Mouse (Mus musculus): ENCODE measurements around the gene Optn. TPM values are rescaled to one million over a fixed set of nuclear protein-coding genes. Genes with fewer than 3 reads are reported as not detected.

The Optn gene
- polyA plus RNA-seq, 1 experiment from 2014 or later, result 62.7 TPM

GRCm38 (mm10) chr2:5042616-5043475 lies 21.0 kb downstream of the Optn start:
- ATAC-seq, result no peak
- H3K4me3 ChIP-seq (ENCODE audit: low read depth, low read length), result no peak overlapping the region
- H3K9ac ChIP-seq (ENCODE audit: low read depth, low read length), result no peak overlapping the region
- H3K4me1 ChIP-seq (replicated peaks; ENCODE audit: control insufficient read depth, insufficient read depth, low read length), result no peaks in the 10 kb centered on the region
- peaks cover 27% of the 10 kb centered on the region for H3K36me3 ChIP-seq (ENCODE audit: control insufficient read depth, insufficient read depth)
- H3K27ac ChIP-seq (ENCODE audit: low read depth, low read length), result no peak overlapping the region
- WGBS, result 69% methylated on average over 11 of the region's 11 CpGs
- no peaks in the 10 kb centered on the region for H3K27me3 ChIP-seq (replicated peaks; ENCODE audit: control insufficient read depth, insufficient read depth, low read length)
- TF ChIP-seq CTCF (IDR thresholded peaks at IDR 0.05; ENCODE audit: low read depth), result no peak
- no peaks in the 10 kb centered on the region for H3K9me3 ChIP-seq (ENCODE audit: control insufficient read depth)
- no peak overlapping the region for H3K4me2 ChIP-seq (replicated peaks; ENCODE audit: low read depth)

- Histone ChIP-seq H3K9ac (ENCODE audit: low read depth, low read length) (no peak overlapping the region), H3K4me1 (replicated peaks; ENCODE audit: control insufficient read depth, insufficient read depth, low read length) (no peaks in the 10 kb centered on the region), H3K36me3 (ENCODE audit: control insufficient read depth, insufficient read depth) (peaks cover 37% of the 10 kb centered on the region), H3K4me3 (ENCODE audit: low read depth, low read length) (no peak overlapping the region), H3K27me3 (replicated peaks; ENCODE audit: control insufficient read depth, insufficient read depth, low read length) (no peaks in the 10 kb centered on the region), H3K27ac (ENCODE audit: low read depth, low read length) (no peak overlapping the region), H3K9me3 (ENCODE audit: control insufficient read depth) (no peaks in the 10 kb centered on the region), H3K4me2 (replicated peaks; ENCODE audit: low read depth) (no peak overlapping the region)
- no peak for TF ChIP-seq CTCF (IDR thresholded peaks at IDR 0.05; ENCODE audit: low read depth)
- ATAC-seq, result no peak
- 62% methylated on average over 5 of the region's 5 CpGs for WGBS
Measured at GRCm38 (mm10) chr2:5041854-5042253, 22.0 kb downstream of the Optn start.

- Histone ChIP-seq H3K4me1 (replicated peaks; ENCODE audit: control insufficient read depth, insufficient read depth, low read length) (no peaks in the 10 kb centered on the region), H3K36me3 (ENCODE audit: control insufficient read depth, insufficient read depth) (peaks cover 34% of the 10 kb centered on the region), H3K4me3 (ENCODE audit: low read depth, low read length) (no peak overlapping the region), H3K4me2 (replicated peaks; ENCODE audit: low read depth) (no peak overlapping the region), H3K9ac (ENCODE audit: low read depth, low read length) (no peak overlapping the region), H3K27ac (ENCODE audit: low read depth, low read length) (no peak overlapping the region), H3K27me3 (replicated peaks; ENCODE audit: control insufficient read depth, insufficient read depth, low read length) (no peaks in the 10 kb centered on the region), H3K9me3 (ENCODE audit: control insufficient read depth) (no peaks in the 10 kb centered on the region)
- TF ChIP-seq CTCF (IDR thresholded peaks at IDR 0.05; ENCODE audit: low read depth), result no peak
- WGBS, result 62% methylated on average over 12 of the region's 12 CpGs
- ATAC-seq, result no peak
Measured at GRCm38 (mm10) chr2:5040281-5041161, 23.3 kb downstream of the Optn start.

GRCm38 (mm10) chr2:5039350-5040170 lies 24.3 kb downstream of the Optn start:
- Histone ChIP-seq H3K9me3 (ENCODE audit: control insufficient read depth) (no peaks in the 10 kb centered on the region), H3K36me3 (ENCODE audit: control insufficient read depth, insufficient read depth) (peaks cover 32% of the 10 kb centered on the region), H3K27ac (ENCODE audit: low read depth, low read length) (peak overlapping the region; percentile 68), H3K9ac (ENCODE audit: low read depth, low read length) (no peak overlapping the region), H3K4me1 (replicated peaks; ENCODE audit: control insufficient read depth, insufficient read depth, low read length) (no peaks in the 10 kb centered on the region), H3K4me2 (replicated peaks; ENCODE audit: low read depth) (peak overlapping the region; percentile 24; the same call in 1 of the 2 replicates), H3K27me3 (replicated peaks; ENCODE audit: control insufficient read depth, insufficient read depth, low read length) (no peaks in the 10 kb centered on the region), H3K4me3 (ENCODE audit: low read depth, low read length) (no peak overlapping the region)
- no peak for TF ChIP-seq CTCF (IDR thresholded peaks at IDR 0.05; ENCODE audit: low read depth)
- ATAC-seq, result peak; percentile 75
- WGBS, result 40% methylated on average over 13 of the region's 13 CpGs

GRCm38 (mm10) chr2:5038320-5038719 lies 25.5 kb downstream of the Optn start:
- no peak overlapping the region for H3K27ac ChIP-seq (ENCODE audit: low read depth, low read length)
- no peaks in the 10 kb centered on the region for H3K9me3 ChIP-seq (ENCODE audit: control insufficient read depth)
- H3K27me3 ChIP-seq (replicated peaks; ENCODE audit: control insufficient read depth, insufficient read depth, low read length), result no peaks in the 10 kb centered on the region
- H3K4me2 ChIP-seq (replicated peaks; ENCODE audit: low read depth), result no peak overlapping the region
- no peak overlapping the region for H3K4me3 ChIP-seq (ENCODE audit: low read depth, low read length)
- no peak overlapping the region for H3K9ac ChIP-seq (ENCODE audit: low read depth, low read length)
- ATAC-seq, result no peak
- peaks cover 33% of the 10 kb centered on the region for H3K36me3 ChIP-seq (ENCODE audit: control insufficient read depth, insufficient read depth)
- H3K4me1 ChIP-seq (replicated peaks; ENCODE audit: control insufficient read depth, insufficient read depth, low read length), result no peaks in the 10 kb centered on the region
- TF ChIP-seq CTCF (IDR thresholded peaks at IDR 0.05; ENCODE audit: low read depth), result no peak
- WGBS, result 86% methylated on average over 5 of the region's 5 CpGs

Data from intestine, postnatal 0 days (tissue).